Mouse (Mus musculus) embryonic facial prominence, embryonic 15.5 days (tissue): ENCODE data around the gene Pptc7. TPM values are rescaled to one million over a fixed set of nuclear protein-coding genes. Genes with fewer than 3 reads are reported as not detected.

Experiments used
- ATAC-seq: fragments of 200-750 bp; cut with Nextera tagmentation; 2 replicates; pipeline ENCODE4 v1.8.0; 2017; ENCODE audit warnings: low read depth, moderate TSS enrichment; ENCODE audit not compliant: insufficient number of reproducible peaks, low FRiP score, low TSS enrichment
- H3K27ac ChIP-seq: fragments of 300-500 bp; sonication (generic); replicated peaks from 2 replicates; pipeline ENCODE4 v1.5.1; 2015; ENCODE audit warnings: mild to moderate bottlenecking, inconsistent platforms
- H3K27me3 ChIP-seq: fragments of 300-500 bp; sonication (generic); 2 replicates; pipeline ENCODE4 v1.6.1; 2015; ENCODE audit warnings: inconsistent platforms
- H3K36me3 ChIP-seq: fragments of 300-500 bp; sonication (generic); 2 replicates; pipeline ENCODE4 v1.6.1; 2015; ENCODE audit warnings: mild to moderate bottlenecking, inconsistent platforms
- H3K4me1 ChIP-seq: fragments of 300-500 bp; sonication (generic); 2 replicates; pipeline ENCODE4 v1.6.1; 2015; ENCODE audit warnings: inconsistent platforms
- H3K4me2 ChIP-seq: fragments of 300-500 bp; sonication (generic); replicated peaks from 2 replicates; pipeline ENCODE4 v1.6.1; 2015; ENCODE audit warnings: mild to moderate bottlenecking, inconsistent platforms
- H3K4me3 ChIP-seq: fragments of 300-500 bp; sonication (generic); replicated peaks from 2 replicates; pipeline ENCODE4 v1.5.1; 2015; ENCODE audit warnings: mild to moderate bottlenecking, inconsistent platforms
- H3K9ac ChIP-seq: fragments of 300-500 bp; sonication (generic); 2 replicates; pipeline ENCODE4 v1.6.1; 2015; ENCODE audit warnings: inconsistent platforms
- H3K9me3 ChIP-seq: fragments of 300-500 bp; sonication (generic); replicated peaks from 2 replicates; pipeline ENCODE4 v1.6.1; 2016; ENCODE audit warnings: inconsistent platforms
- WGBS: fragments of 180-500 bp; shearing (Covaris S2); methylation state at CpG from one replicate; pipeline ENCODE4 v1.1.7; 2015; 5-methylcytosine and 5-hydroxymethylcytosine counted together
- polyA plus RNA-seq: library from polyadenylated mRNA; unstranded; fragments of >200 nt; fragmentation: Nextera tagmentation; extraction: Ambion mirVana; gene quantifications from 2 replicates; pipeline ENCODE4 v1.2.1, GENCODE M21; 2015

Pptc7 gene
- polyA plus RNA-seq, 1 experiment from 2014 or later: 8.0 TPM

GRCm38 (mm10) chr5:122319474-122320204, 35.5 kb downstream of the Pptc7 start:
- Histone ChIP-seq H3K4me3 (no peak overlapping the region), H3K27ac (peak overlapping the region; percentile 12), H3K9ac (no peak overlapping the region), H3K4me1 (peaks cover 9% of the 10 kb centered on the region), H3K36me3 (peaks cover 38% of the 10 kb centered on the region), H3K27me3 (no peaks in the 10 kb centered on the region), H3K4me2 (no peak overlapping the region), H3K9me3 (no peaks in the 10 kb centered on the region)
- 0 out of 2 replicates have a peak, but pooled peaks have one; percentile 5 for ATAC-seq
- 66% methylated on average over 14 of the region's 14 CpGs for WGBS

GRCm38 (mm10) chr5:122320205-122320781, 36.1 kb downstream of the Pptc7 start:
- Histone ChIP-seq H3K27me3 (no peaks in the 10 kb centered on the region), H3K9ac (no peak overlapping the region), H3K4me1 (peaks cover 3% of the 10 kb centered on the region; the same call in 1 of the 2 replicates), H3K27ac (peak overlapping the region; percentile 12; the same call in 1 of the 2 replicates), H3K9me3 (no peaks in the 10 kb centered on the region), H3K36me3 (peaks cover 45% of the 10 kb centered on the region), H3K4me3 (no peak overlapping the region), H3K4me2 (no peak overlapping the region)
- ATAC-seq: peak; percentile 29; the same call in 1 of the 2 replicates
- whole genome bisulfite sequencing: 59% methylated on average over 12 of the region's 12 CpGs

- peaks cover 37% of the 10 kb centered on the region for H3K36me3 ChIP-seq
Measured at GRCm38 (mm10) chr5:122323523-122323922, 39.4 kb downstream of the Pptc7 start.

GRCm38 (mm10) chr5:122324608-122325431, 40.7 kb downstream of the Pptc7 start:
- Histone ChIP-seq H3K9me3 (no peaks in the 10 kb centered on the region), H3K4me3 (no peak overlapping the region), H3K9ac (no peak overlapping the region), H3K4me1 (no peaks in the 10 kb centered on the region), H3K36me3 (peaks cover 37% of the 10 kb centered on the region), H3K4me2 (no peak overlapping the region), H3K27ac (no peak overlapping the region), H3K27me3 (no peaks in the 10 kb centered on the region)
- ATAC-seq: no peak
- 89% methylated on average over 23 of the region's 23 CpGs for WGBS

More at GRCm38 (mm10) chr5:122323523-122323922, 39.4 kb downstream of the Pptc7 start:
- Histone ChIP-seq H3K4me1 (no peaks in the 10 kb centered on the region), H3K9me3 (no peaks in the 10 kb centered on the region), H3K4me2 (no peak overlapping the region), H3K4me3 (no peak overlapping the region), H3K9ac (no peak overlapping the region), H3K27me3 (no peaks in the 10 kb centered on the region), H3K27ac (no peak overlapping the region)
- WGBS: 67% methylated on average over 8 of the region's 8 CpGs
- no peak for ATAC-seq

GRCm38 (mm10) chr5:122325477-122325876, 41.3 kb downstream of the Pptc7 start:
- no peaks in the 10 kb centered on the region for H3K27me3 ChIP-seq
- H3K9me3 ChIP-seq: no peaks in the 10 kb centered on the region
- no peak overlapping the region for H3K4me3 ChIP-seq
- H3K9ac ChIP-seq: no peak overlapping the region
- no peaks in the 10 kb centered on the region for H3K4me1 ChIP-seq
- WGBS: 86% methylated on average over 8 of the region's 8 CpGs
- peaks cover 36% of the 10 kb centered on the region for H3K36me3 ChIP-seq
- H3K4me2 ChIP-seq: no peak overlapping the region
- ATAC-seq: no peak
- H3K27ac ChIP-seq: no peak overlapping the region

GRCm38 (mm10) chr5:122327283-122327682, 43.1 kb downstream of the Pptc7 start:
- 76% methylated on average over 3 of the region's 3 CpGs for WGBS
- no peak for ATAC-seq
- H3K4me2 ChIP-seq: no peak overlapping the region
- no peaks in the 10 kb centered on the region for H3K9me3 ChIP-seq
- no peaks in the 10 kb centered on the region for H3K27me3 ChIP-seq
- H3K9ac ChIP-seq: no peak overlapping the region
- peaks cover 21% of the 10 kb centered on the region for H3K36me3 ChIP-seq
- no peak overlapping the region for H3K27ac ChIP-seq
- H3K4me3 ChIP-seq: no peak overlapping the region
- no peaks in the 10 kb centered on the region for H3K4me1 ChIP-seq

- no peak overlapping the region for H3K4me2 ChIP-seq
- no peaks in the 10 kb centered on the region for H3K27me3 ChIP-seq
- no peak for ATAC-seq
- H3K27ac ChIP-seq: no peak overlapping the region
- no peaks in the 10 kb centered on the region for H3K9me3 ChIP-seq
- H3K36me3 ChIP-seq: peaks cover 4% of the 10 kb centered on the region; the same call in 1 of the 2 replicates
- no peaks in the 10 kb centered on the region for H3K4me1 ChIP-seq
- H3K4me3 ChIP-seq: no peak overlapping the region
- 79% methylated on average over 4 of the region's 4 CpGs for WGBS
- H3K9ac ChIP-seq: no peak overlapping the region
Measured at GRCm38 (mm10) chr5:122330269-122330668, 46.1 kb downstream of the Pptc7 start.

- 71% methylated on average over 3 of the region's 3 CpGs for WGBS
- H3K9ac ChIP-seq: no peak overlapping the region
- no peak overlapping the region for H3K4me3 ChIP-seq
- ATAC-seq: no peak
- no peaks in the 10 kb centered on the region for H3K27me3 ChIP-seq
- no peaks in the 10 kb centered on the region for H3K9me3 ChIP-seq
- H3K36me3 ChIP-seq: no peaks in the 10 kb centered on the region
- H3K4me1 ChIP-seq: no peaks in the 10 kb centered on the region
- H3K27ac ChIP-seq: no peak overlapping the region
- H3K4me2 ChIP-seq: no peak overlapping the region
Measured at GRCm38 (mm10) chr5:122334682-122335081, 50.5 kb downstream of the Pptc7 start.

- ATAC-seq: no peak
- Histone ChIP-seq H3K27me3 (no peaks in the 10 kb centered on the region), H3K4me1 (no peaks in the 10 kb centered on the region), H3K9me3 (no peaks in the 10 kb centered on the region), H3K4me3 (no peak overlapping the region), H3K4me2 (no peak overlapping the region), H3K36me3 (no peaks in the 10 kb centered on the region), H3K27ac (no peak overlapping the region), H3K9ac (no peak overlapping the region)
- 85% methylated on average over 7 of the region's 7 CpGs for WGBS
Measured at GRCm38 (mm10) chr5:122336554-122337294, 52.6 kb downstream of the Pptc7 start.

- Histone ChIP-seq H3K27ac (no peak overlapping the region), H3K9ac (no peak overlapping the region), H3K27me3 (no peaks in the 10 kb centered on the region), H3K9me3 (no peaks in the 10 kb centered on the region), H3K4me1 (no peaks in the 10 kb centered on the region), H3K4me2 (no peak overlapping the region), H3K36me3 (no peaks in the 10 kb centered on the region), H3K4me3 (no peak overlapping the region)
- no peak for ATAC-seq
- WGBS: 78% methylated on average over 1 of the region's 1 CpGs
Measured at GRCm38 (mm10) chr5:122342874-122343273, 58.7 kb downstream of the Pptc7 start.

- no peak for ATAC-seq
- no peaks in the 10 kb centered on the region for H3K36me3 ChIP-seq
- H3K4me3 ChIP-seq: no peak overlapping the region
- no peaks in the 10 kb centered on the region for H3K9me3 ChIP-seq
- no peak overlapping the region for H3K9ac ChIP-seq
- no peaks in the 10 kb centered on the region for H3K4me1 ChIP-seq
- 46% methylated on average over 7 of the region's 7 CpGs for WGBS
- no peak overlapping the region for H3K27ac ChIP-seq
- no peaks in the 10 kb centered on the region for H3K27me3 ChIP-seq
- no peak overlapping the region for H3K4me2 ChIP-seq
Measured at GRCm38 (mm10) chr5:122343768-122344167, 59.6 kb downstream of the Pptc7 start.
